Mouse (Mus musculus): ENCODE data around the gene Ybey.

GRCm38 (mm10) chr10:76416811-76417210 lies 52.1 kb downstream of the Ybey start:
- TF ChIP-seq CTCF (IDR thresholded peaks at IDR 0.05) = no peak
- TF ChIP-seq EP300 (IDR thresholded peaks at IDR 0.05) = no peak

Data from lung, postnatal 0 days (tissue).